Mouse (Mus musculus) spleen, postnatal 14 days (tissue): ENCODE measurements around the gene Swap70.

Experiments used
- DNase-seq, 2 experiments: peaks; one replicate each; pipeline ENCODE4 v3.0.0; 2021 to 2022; ENCODE audit warnings: low spot score in 2 of 2

The Swap70 gene

GRCm38 (mm10) chr7:110271814-110272213, 50.3 kb downstream of the Swap70 start:
- no peak for DNase-seq

DNA sequence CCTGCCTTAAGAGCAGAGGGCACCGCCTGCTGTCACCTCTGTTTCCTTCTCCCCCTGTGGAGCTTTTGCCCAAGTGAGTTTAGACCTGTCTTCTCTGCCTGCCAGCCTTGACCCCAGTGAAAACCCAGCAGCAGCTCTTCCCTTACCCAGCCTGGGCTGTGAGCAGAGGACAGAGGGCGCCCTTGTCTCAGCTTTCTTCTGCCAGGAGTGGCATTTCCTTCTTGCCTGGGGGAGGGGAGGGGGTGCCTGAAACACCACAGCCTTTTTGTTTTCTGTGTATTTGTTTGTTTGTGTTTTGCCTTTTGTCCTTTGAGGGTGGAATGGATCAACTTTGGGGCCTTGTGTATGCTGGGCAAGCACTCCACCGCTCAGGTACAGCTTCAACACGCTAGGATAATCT, 50.9 kb downstream of the Swap70 start:
- no peak for DNase-seq

DNA sequence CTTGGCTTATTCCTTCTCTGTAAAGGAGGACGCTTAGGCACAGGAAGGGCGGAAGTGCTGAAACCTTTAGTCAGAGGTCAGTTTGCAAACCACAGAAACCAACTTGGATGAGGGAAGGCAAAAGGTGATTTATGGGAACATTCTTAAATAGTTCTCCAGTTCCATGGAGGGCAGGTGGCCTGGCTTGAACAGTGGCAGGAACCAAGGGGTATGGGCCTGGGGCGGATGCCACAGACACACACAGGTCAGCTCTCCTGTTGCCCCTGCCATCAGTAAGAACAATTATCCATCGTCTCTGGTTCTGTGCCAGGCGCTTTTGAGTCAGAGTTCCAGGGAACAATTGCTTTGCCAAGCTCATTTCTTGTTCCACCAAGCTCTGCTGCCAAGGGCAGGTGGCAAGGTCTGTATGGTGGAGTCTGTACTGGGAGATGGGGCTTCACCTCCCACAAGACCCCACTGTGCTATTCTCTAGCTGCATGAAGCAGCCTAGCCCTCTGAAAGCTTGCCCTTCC, 56.3 kb downstream of the Swap70 start:
- no peak for DNase-seq

DNA sequence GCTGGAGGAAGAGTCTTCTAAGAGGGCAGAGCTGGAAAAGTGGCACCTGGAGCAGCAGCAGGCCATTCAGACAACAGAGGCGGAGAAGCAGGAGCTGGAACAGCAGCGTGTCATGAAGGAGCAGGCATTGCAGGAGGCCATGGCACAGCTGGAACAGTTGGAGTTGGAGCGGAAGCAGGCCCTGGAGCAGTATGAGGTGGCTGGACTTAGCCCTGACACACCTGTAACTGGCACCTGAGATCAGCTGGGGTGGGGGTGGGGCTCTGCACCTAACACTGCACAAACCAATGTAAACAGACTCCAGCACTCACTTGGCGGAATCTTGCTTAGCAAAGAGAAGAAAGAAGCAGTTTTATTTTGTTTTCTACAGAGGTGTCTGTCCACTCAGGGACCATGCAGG, 57.7 kb downstream of the Swap70 start:
- no peak for DNase-seq

DNA sequence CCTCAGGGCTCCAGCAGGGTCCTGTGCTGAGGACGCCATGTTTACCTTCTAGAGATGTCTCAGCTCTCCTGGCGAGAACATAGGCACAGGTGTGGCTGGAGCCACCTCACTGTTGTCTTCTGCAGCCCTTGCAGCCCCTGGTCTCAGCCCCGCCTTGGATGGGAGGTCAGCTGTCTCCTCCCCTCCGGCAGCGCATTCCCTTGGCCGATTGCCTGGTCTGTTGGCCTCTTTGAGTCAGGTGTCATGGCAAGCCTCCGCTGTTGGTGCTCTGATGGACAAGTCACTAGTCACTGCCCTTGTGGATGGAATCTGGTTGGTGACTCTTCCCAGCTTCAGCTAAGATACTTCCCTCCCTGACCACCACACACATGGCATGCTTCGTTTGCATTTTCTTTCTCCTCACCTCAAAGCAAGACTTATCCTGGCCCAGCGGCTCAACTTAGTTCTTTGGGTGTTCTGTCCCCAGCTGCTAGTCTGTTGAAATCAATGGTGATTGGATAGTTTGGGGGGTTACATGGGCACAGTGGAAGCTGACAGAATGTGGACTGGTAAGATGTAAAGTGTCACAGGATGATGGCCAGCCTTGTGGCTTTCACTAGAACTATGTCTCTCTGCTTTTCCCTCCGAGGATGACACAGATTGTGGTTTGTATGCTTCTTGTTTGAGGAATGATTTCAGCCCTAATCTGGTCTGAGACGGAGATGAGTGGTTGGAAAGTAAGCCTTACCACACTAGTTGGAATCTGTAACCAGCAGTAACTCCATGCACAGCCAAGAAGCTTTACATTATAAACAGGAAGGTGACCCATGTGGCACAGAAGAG, 60.1 kb downstream of the Swap70 start:
- DNase-seq = no peak

- DNase-seq = no peak
Measured at GRCm38 (mm10) chr7:110282797-110283196, 61.3 kb downstream of the Swap70 start.

GRCm38 (mm10) chr7:110283484-110284275, 62.2 kb downstream of the Swap70 start:
- DNase-seq = no peak

DNA sequence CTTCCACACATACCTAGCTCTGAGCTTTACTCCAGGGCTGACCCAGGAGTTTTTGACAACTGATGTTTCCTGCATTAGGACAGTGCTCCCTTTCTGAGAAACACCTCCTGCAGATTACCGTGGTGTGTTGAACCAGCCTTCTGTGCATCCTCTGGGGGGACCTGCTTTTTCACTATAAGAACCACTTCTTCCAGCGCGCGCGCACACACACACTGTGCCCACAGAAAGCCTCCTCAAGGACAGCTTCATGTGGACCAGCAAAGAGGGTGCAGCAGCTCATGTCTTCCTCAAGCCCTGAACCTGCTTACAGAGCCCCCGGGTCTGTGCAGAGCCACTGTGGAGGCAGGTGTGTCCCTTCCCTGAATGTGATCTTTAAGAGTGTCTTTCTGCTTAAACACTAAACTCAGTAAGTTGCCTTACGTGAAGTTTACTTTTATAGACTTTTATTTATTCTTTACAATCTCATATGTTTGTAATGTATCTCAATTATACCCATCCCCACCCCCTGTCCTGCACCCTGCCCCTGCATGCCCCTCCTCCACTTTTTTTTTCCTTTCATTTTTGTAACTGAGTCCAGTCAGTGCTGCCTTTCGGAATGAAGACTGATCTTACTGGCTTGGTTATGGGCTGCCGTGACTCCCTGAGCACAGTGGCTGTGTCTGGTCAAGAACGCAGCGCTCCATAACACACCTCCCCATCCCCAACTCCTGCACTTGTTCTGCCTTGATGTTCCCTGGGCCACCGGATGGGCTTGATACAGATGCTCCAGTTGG, 63.8 kb downstream of the Swap70 start:
- DNase-seq = no peak

DNA sequence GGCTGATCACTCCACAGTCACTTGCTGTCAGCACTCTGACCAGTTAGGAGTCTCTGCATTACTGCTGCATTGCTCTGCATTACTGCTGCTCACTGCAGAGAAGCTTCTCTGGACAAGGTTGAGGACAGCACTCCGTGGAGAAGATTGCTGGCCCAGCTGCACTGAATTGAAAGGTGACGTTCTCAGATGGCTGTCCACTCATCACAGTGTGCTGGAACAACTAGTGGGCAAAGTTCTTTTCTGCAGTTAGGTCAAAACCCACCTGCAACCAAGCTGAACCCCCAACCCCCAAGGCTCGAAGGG, 64.3 kb downstream of the Swap70 start:
- DNase-seq = no peak

DNA sequence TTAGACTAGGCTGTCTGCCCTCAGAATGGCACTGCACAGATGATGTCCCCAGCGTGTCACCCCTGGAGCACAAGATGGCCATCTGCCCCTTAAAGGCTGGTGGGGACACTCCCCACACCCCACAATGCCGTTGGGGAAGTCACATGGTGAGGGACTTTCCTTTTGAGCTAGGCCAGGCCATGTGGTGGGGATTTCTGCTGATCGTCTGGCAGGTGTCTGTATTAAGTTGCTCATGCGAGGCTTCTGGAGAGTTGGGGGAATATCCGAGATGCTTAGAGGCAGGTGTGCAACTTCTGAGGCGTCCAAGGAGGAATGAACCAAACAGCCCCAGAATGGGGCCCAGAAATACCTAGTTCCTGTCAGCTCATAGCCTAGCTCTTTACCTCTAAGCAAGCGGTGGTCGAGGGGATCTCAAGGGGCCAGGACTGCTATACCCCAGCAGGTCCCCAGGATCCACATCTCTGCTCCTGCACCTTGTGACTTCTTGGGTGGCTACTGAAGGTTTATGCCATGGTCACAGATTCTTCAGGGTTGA, 64.8 kb downstream of the Swap70 start:
- DNase-seq = peak in 1 of 2 experiments; percentile 31

GRCm38 (mm10) chr7:110286838-110287475, 65.4 kb downstream of the Swap70 start:
- DNase-seq = peak; percentile 36 to 66

GRCm38 (mm10) chr7:110287476-110288071, 66.1 kb downstream of the Swap70 start:
- no peak for DNase-seq

- no peak for DNase-seq
Measured at GRCm38 (mm10) chr7:110288191-110288604, 66.7 kb downstream of the Swap70 start.

- DNase-seq = no peak
Measured at GRCm38 (mm10) chr7:110288731-110289191, 67.2 kb downstream of the Swap70 start.

DNA sequence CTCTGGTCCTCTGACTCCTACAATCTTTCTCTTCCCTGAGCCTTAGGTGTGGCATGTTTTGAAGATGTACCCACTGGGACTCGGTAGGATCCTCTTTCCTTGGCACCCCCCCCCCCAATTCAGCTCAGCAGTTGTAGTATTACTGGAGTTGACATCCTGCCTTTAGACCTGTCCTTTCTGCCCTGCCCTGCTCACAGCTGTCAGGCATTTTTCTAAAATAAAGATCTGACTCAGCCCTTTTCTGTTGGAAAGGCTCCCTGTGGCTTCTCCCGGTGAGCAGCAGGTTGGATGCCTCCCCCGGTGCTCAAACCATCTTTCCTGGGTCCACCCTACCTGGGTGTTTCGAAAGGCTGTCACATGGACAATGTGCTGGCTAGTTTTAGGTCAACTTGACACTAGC, 68.1 kb downstream of the Swap70 start:
- no peak for DNase-seq

DNA sequence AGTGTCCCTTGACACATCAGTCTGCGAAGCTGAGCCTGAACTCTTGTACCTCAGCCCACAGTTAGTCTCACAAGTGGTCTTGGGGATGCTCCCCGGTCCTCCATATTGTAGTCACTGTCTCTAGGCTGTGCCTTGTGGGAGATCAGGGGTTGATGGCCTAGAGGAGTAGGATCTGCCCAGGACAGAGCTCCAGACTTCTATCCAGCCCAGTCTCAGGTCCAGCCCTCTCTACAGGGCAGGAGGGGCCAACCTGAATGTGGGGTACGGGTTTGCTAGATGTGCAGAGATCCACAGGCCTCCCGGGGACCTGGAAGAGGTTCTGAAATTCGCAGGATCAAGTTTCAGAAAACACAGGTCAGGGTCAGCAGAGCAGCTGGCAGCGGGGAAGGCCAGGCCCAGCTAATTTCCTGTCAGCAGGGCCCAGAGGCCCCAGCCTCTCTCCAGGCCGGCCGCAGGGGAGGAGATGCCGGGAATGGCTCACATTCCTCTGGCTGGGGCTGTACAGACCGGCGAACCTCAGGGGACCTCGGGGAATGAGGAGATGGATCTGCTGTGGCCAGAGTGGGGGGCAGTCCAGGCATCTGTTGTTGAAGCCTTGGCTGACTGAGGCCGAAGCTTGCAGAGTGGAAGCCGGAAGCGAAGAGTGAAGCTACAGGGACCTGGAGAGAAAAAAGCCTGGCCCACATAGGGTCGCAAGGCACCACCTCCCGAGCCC, 75.5 kb downstream of the Swap70 start:
- DNase-seq = no peak

- no peak for DNase-seq
Measured at GRCm38 (mm10) chr7:110297611-110298010, 76.1 kb downstream of the Swap70 start.

DNA sequence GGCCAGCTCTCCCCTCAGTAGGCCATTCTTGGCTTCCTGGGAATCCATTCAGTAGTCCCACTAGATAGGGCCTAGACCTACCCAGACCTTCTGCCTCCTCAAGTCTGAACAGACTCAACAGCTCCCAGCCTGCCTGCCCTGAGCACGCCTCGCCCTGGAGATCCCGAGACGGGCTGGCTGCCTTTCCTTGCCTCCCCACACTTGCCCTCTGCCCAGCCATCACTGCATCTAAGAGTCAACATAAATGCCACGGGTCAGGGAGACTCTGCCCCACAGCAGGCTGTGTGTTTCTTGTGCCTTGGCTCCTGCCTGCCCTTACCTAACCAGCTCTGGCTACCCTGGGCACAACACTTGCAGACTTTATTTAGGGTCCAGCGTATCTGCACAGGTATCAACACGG, 76.6 kb downstream of the Swap70 start:
- no peak for DNase-seq

GRCm38 (mm10) chr7:110298739-110299410, 77.4 kb downstream of the Swap70 start:
- DNase-seq = no peak

- DNase-seq = no peak
Measured at GRCm38 (mm10) chr7:110302886-110303285, 81.4 kb downstream of the Swap70 start.
